Mouse (Mus musculus): Measurements from ENCODE around the gene Zfp827. TPM values are rescaled to one million over a fixed set of nuclear protein-coding genes. Genes with fewer than 3 reads are reported as not detected.

Gene Zfp827
- polyA plus RNA-seq, 1 experiment: 0.16 TPM

DNA sequence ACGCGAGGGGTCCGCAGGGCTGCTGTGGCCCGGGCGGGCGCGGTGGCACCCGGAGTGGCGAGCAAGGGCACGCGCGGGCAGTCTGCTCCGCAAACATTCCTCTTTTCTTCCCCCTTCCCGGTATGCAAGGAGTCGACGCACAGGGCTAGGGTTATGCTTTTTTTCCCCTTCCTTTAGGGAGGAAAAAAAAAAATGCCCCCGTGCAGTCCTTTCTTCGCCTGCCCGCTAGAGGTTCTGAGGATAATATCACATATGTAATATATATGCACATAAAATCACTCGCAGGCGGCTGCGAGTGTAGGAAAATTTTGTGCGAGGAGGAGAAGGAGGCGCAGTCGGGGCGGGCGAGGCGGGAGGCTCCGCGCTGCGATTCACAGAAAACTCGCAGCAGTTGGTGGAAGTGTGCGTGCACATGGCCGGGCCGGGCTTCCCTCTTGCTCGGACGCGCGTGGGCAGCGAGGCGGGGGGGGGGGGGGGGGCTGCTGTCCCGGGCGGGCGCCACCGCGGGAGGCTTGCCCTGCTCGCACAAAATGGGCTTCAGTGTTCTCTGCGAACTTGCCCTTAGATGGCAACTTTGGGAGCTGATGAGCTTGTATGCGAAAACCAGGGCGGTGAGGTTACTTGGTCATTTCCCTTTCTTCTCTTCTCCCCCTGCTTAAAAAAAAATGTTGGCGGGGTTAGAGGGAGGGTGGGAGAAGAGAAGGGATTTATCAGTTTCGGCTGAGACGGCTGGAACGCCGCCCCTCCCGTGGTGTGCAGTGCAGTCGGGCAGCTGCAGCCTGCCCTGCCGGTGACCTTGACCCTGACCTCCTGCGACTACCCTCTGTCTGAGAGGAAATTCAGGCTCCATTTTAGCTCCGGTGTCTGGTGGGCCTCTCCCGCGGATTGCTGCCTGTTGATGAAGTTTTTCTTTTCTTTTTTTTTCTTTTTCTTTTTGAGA, 2.4 kb downstream of the Zfp827 start:
- Histone ChIP-seq H3K4me1 (ENCODE audit: control insufficient read depth, insufficient read depth, low read length) (no peaks in the 10 kb centered on the region), H3K4me3 (ENCODE audit: insufficient read depth, low read length) (peak overlapping the region; percentile 87), H3K27ac (ENCODE audit: insufficient read depth, low read depth, low read length) (peak overlapping the region; percentile 82)
- no peak for TF ChIP-seq POLR2A (IDR thresholded peaks at IDR 0.05; ENCODE audit: borderline replicate concordance, low read depth, low read length)
- no peak for TF ChIP-seq CTCF (IDR thresholded peaks at IDR 0.05; ENCODE audit: low read depth, low read length)

DNA sequence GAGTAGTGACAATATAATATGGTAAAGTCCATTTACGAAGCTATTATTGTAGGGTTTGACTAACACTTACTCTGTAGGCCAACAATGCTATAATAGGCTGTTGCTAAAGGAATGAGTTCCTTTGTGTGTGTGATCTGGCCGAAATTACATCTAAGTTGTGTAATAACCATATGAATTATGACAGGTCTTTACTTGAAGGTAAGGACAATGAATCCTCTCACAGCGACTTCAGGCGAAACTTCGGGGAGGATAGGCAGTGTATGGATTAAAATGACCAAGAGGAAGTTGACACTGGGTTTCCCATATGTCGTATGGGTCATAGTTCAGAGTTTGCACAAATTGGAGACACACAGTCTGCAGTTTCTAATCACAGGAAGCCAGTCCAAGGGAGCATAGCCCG, 9.3 kb downstream of the Zfp827 start:
- TF ChIP-seq CTCF (IDR thresholded peaks at IDR 0.05; ENCODE audit: low read depth, low read length): no peak
- TF ChIP-seq POLR2A (IDR thresholded peaks at IDR 0.05; ENCODE audit: borderline replicate concordance, low read depth, low read length): no peak
- Histone ChIP-seq H3K4me3 (ENCODE audit: insufficient read depth, low read length) (no peak overlapping the region), H3K4me1 (ENCODE audit: control insufficient read depth, insufficient read depth, low read length) (peaks cover 9% of the 10 kb centered on the region), H3K27ac (ENCODE audit: insufficient read depth, low read depth, low read length) (no peak overlapping the region)

DNA sequence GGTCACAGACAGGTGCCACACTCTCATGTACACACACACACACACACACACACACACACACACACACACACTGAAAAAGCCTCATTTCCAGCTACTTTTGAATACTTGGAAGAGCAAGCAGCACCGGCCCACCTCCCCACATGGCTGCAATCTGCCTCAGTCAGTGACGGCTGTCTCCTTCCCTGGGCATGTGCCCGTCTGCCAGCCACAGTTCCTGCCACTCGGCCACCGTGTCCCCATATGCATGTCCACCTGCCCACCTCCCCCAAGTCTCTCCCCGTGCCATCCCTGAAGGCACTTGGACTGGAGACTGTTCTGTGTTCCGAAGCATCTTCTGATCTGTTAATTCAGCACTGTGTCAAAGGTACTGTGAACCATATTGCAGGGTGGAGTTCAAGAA, 9.8 kb downstream of the Zfp827 start:
- TF ChIP-seq CTCF (IDR thresholded peaks at IDR 0.05; ENCODE audit: low read depth, low read length): no peak
- TF ChIP-seq POLR2A (IDR thresholded peaks at IDR 0.05; ENCODE audit: borderline replicate concordance, low read depth, low read length): no peak
- Histone ChIP-seq H3K4me3 (ENCODE audit: insufficient read depth, low read length) (no peak overlapping the region), H3K4me1 (ENCODE audit: control insufficient read depth, insufficient read depth, low read length) (peaks cover 9% of the 10 kb centered on the region), H3K27ac (ENCODE audit: insufficient read depth, low read depth, low read length) (no peak overlapping the region)

DNA sequence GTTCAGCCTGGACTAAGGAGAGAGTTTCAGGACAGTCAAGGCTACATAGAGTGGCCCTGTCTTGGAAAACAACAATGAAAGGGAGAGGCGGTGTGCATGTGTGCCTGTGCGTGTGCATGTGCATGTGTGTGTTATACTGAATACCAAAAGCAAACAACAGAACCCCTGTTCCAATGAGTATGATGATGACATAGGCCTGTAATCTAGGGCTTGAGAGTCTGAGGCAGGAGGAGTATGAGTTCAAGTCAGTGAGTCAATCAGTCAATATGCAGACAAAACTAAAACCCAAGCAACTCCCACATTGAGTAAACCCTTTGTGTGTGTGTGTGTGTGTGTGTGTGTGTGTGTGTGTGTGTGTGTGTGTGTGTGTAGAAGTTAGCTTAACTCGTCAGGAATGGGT, 13.2 kb downstream of the Zfp827 start:
- no peak for TF ChIP-seq CTCF (IDR thresholded peaks at IDR 0.05; ENCODE audit: low read depth, low read length)
- H3K4me1 ChIP-seq (ENCODE audit: control insufficient read depth, insufficient read depth, low read length): peaks cover 11% of the 10 kb centered on the region
- H3K27ac ChIP-seq (ENCODE audit: insufficient read depth, low read depth, low read length): no peak overlapping the region
- H3K4me3 ChIP-seq (ENCODE audit: insufficient read depth, low read length): no peak overlapping the region

DNA sequence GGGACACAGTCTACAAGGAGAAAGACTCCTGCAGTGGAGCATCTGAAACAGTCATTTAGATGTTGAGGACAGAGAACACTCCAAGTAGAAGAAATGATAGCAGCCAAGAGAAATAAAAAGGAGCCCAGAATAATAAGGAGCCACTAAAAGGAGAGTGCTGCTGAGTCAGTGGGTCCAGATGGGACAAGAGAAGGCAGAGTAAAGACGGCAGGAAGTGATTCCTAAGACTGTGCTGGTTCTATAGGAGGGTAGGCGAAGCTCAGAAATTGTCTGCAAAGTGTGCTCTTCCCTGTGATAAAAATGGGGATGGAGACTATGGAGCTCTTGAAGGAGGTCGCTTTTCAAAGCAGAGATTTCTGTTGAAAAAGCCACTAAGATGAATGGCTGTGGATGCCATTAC, 14.0 kb downstream of the Zfp827 start:
- no peak overlapping the region for H3K27ac ChIP-seq (ENCODE audit: insufficient read depth, low read depth, low read length)
- no peak for TF ChIP-seq CTCF (IDR thresholded peaks at IDR 0.05; ENCODE audit: low read depth, low read length)
- no peak for TF ChIP-seq POLR2A (IDR thresholded peaks at IDR 0.05; ENCODE audit: borderline replicate concordance, low read depth, low read length)
- peaks cover 14% of the 10 kb centered on the region for H3K4me1 ChIP-seq (ENCODE audit: control insufficient read depth, insufficient read depth, low read length)
- H3K4me3 ChIP-seq (ENCODE audit: insufficient read depth, low read length): no peak overlapping the region

DNA sequence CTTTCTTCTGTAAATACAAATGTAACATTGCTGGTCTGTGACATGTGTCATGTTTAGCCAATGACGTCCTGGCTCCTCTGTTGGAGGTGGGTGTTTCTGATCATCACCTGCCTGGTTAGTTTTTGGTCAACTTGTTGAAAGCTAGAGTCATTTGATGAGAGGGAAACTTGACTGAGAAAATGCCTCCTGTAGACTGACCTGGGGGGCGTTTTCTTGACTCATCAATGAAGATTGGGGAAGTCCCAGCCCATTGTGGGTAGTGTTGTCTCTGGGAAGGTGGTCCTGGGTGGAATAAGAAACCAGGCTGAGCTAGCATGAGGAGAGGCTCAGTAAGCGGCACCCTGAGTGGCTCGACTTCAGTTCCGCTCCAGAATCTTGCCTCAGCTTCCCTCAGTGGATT, 16.4 kb downstream of the Zfp827 start:
- Histone ChIP-seq H3K4me1 (ENCODE audit: control insufficient read depth, insufficient read depth, low read length) (peaks cover 5% of the 10 kb centered on the region; the same call in 1 of the 2 replicates), H3K4me3 (ENCODE audit: insufficient read depth, low read length) (no peak overlapping the region), H3K27ac (ENCODE audit: insufficient read depth, low read depth, low read length) (no peak overlapping the region)
- TF ChIP-seq POLR2A (IDR thresholded peaks at IDR 0.05; ENCODE audit: borderline replicate concordance, low read depth, low read length): no peak
- TF ChIP-seq CTCF (IDR thresholded peaks at IDR 0.05; ENCODE audit: low read depth, low read length): no peak

DNA sequence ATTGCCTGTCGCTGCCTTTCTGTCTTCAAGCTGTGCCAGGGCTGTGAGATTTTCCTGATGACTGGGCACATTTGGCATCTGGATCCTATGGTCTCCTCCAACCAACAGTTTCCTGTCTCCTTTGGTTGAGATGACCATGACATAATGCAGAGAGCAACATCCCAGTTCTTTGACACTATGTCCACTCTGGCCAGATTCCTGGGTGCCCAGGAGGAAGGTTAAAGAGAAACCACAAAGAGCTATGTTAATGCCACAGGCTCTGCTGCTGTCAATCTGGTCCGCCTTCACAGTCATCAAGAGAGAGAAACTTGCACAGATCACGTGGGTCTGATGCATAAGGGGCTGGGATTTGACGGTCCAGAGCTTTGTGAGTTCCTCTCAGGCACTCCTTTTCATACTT, 18.4 kb downstream of the Zfp827 start:
- TF ChIP-seq POLR2A (IDR thresholded peaks at IDR 0.05; ENCODE audit: borderline replicate concordance, low read depth, low read length) (no peak), CTCF (IDR thresholded peaks at IDR 0.05; ENCODE audit: low read depth, low read length) (no peak)

DNA sequence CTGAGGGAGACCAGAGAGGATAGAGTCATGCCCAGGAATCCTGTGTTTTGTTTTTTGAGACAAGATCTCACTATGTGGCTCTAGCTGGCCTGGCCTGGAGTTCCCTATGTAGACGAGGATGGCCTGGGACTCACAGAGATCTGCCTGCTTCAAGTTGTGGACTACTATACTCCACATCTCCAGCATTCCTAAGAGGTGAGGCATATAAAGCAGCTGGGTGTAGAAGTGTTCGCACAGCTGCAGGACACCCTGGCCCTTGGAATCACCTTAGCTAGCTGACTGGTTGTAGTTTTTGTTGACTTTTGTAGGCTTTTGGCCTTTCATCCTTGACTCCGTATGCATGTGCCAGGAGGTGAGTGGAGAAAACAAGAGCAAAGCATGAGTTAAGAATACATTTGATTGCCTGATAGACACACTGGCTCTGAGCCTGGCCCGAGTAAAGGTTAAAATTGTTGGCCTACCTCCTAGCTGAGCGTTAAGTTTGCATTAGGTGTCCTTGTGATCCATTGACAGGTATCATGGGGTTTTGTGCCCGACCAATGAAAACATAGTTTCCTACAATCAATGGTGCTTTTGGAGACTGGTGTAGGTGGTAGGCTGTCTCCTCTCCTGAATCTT, 20.3 kb downstream of the Zfp827 start:
- H3K4me3 ChIP-seq (ENCODE audit: insufficient read depth, low read length): no peak overlapping the region
- no peak for TF ChIP-seq CTCF (IDR thresholded peaks at IDR 0.05; ENCODE audit: low read depth, low read length)
- TF ChIP-seq POLR2A (IDR thresholded peaks at IDR 0.05; ENCODE audit: borderline replicate concordance, low read depth, low read length): no peak
- H3K4me1 ChIP-seq (ENCODE audit: control insufficient read depth, insufficient read depth, low read length): peaks cover 5% of the 10 kb centered on the region; the same call in 1 of the 2 replicates

More for the DNA sequence above, 18.4 kb downstream of the Zfp827 start:
- peaks cover 5% of the 10 kb centered on the region; the same call in 1 of the 2 replicates for H3K4me1 ChIP-seq (ENCODE audit: control insufficient read depth, insufficient read depth, low read length)
- no peak overlapping the region for H3K4me3 ChIP-seq (ENCODE audit: insufficient read depth, low read length)
- no peak overlapping the region for H3K27ac ChIP-seq (ENCODE audit: insufficient read depth, low read depth, low read length)

DNA sequence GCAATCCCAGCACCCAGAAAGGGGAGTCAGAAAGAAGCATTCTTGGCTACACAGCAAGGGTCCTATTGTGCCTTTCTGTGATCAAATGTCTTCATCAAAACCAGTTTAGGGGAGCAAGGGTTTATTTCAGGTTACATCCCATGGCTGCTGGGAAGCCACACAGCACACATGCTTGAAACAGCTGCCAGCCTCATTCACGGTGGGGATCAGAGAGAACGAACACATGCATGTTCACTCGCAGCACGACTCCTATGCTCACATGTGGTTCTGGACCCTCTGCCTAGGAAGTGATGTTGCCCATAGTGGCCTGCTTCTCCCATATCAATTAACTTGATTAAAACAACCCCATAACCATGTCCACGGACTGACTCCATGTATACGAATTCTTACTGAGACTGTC, 26.0 kb downstream of the Zfp827 start:
- TF ChIP-seq CTCF (IDR thresholded peaks at IDR 0.05; ENCODE audit: low read depth, low read length): no peak
- TF ChIP-seq POLR2A (IDR thresholded peaks at IDR 0.05; ENCODE audit: borderline replicate concordance, low read depth, low read length): no peak
- Histone ChIP-seq H3K4me1 (ENCODE audit: control insufficient read depth, insufficient read depth, low read length) (peaks cover 13% of the 10 kb centered on the region), H3K27ac (ENCODE audit: insufficient read depth, low read depth, low read length) (no peak overlapping the region), H3K4me3 (ENCODE audit: insufficient read depth, low read length) (no peak overlapping the region)

More for the DNA sequence above, 20.3 kb downstream of the Zfp827 start:
- no peak overlapping the region for H3K27ac ChIP-seq (ENCODE audit: insufficient read depth, low read depth, low read length)

DNA sequence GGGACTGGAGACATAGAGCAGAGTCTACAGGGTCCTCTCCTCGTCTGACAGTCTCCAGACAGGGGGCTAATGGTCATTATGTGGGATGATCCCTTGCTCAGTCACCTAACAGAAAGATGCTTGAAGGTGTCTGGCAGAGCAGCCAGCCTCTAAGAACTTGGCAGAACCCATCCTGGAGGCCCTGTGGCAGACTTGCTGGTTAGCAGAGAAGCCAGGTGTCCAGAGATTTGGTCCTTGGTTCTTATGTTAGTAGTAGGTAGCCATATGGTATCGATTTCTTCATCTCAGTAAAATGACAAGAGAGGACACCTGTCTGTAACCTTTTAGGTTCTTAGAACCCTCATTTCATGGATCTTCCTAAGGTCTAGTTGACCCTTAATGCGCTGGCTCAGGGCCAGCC, 28.9 kb downstream of the Zfp827 start:
- Histone ChIP-seq H3K4me3 (ENCODE audit: insufficient read depth, low read length) (no peak overlapping the region), H3K4me1 (ENCODE audit: control insufficient read depth, insufficient read depth, low read length) (peaks cover 18% of the 10 kb centered on the region), H3K27ac (ENCODE audit: insufficient read depth, low read depth, low read length) (no peak overlapping the region)
- no peak for TF ChIP-seq POLR2A (IDR thresholded peaks at IDR 0.05; ENCODE audit: borderline replicate concordance, low read depth, low read length)
- no peak for TF ChIP-seq CTCF (IDR thresholded peaks at IDR 0.05; ENCODE audit: low read depth, low read length)

Data from bone marrow macrophage, adult 2 months (primary cell).